Mouse (Mus musculus) MEL (cell line): ENCODE data around the gene Abcb1b. TPM values are rescaled to one million over a fixed set of nuclear protein-coding genes. Genes with fewer than 3 reads are reported as not detected.

Experiments used
- DNase-seq: peaks from one replicate; pipeline ENCODE4 v3.0.0; 2011; ENCODE audit warnings: low read depth, low spot score
- H3K27ac ChIP-seq: 2 replicates; pipeline ENCODE4 v1.5.1; 2012; ENCODE audit warnings: low read depth, mild to moderate bottlenecking, control low read depth, low read length, moderate library complexity; ENCODE audit not compliant: control insufficient read depth
- H3K27me3 ChIP-seq, 2 experiments: fragments of 150-350 bp in 1 of 2; sonication (generic) in 1 of 2; 2 replicates each; pipeline ENCODE4 v1.6.1; 2012; ENCODE audit warnings: low read length in 2 of 2, mild to moderate bottlenecking in 2 of 2, improper control_type of control experiment in 1 of 2, moderate library complexity in 1 of 2; ENCODE audit not compliant: insufficient read depth in 2 of 2, control insufficient read depth in 1 of 2
- H3K36me3 ChIP-seq, 2 experiments: 2 replicates each; pipeline ENCODE4 v1.6.1; 2012 to 2014; ENCODE audit warnings: low read length in 2 of 2, improper control_type of control experiment in 1 of 2, inconsistent platforms in 1 of 2, mild to moderate bottlenecking in 1 of 2; ENCODE audit not compliant: insufficient read depth in 2 of 2, control insufficient read depth in 1 of 2
- H3K4me1 ChIP-seq, 2 experiments: fragments of 150-350 bp in 1 of 2; sonication (generic) in 1 of 2; 2 replicates each; pipeline ENCODE4 v1.6.1; 2012; ENCODE audit warnings: low read length in 2 of 2, improper control_type of control experiment in 1 of 2, mild to moderate bottlenecking in 1 of 2; ENCODE audit not compliant: insufficient read depth in 2 of 2, control insufficient read depth in 1 of 2
- H3K4me3 ChIP-seq, 2 experiments: fragments of 150-350 bp in 1 of 2; sonication (generic) in 1 of 2; 2 replicates each; pipeline ENCODE4 v1.5.1; 2012; ENCODE audit warnings: low read depth in 2 of 2, low read length in 2 of 2, mild to moderate bottlenecking in 2 of 2, moderate library complexity in 2 of 2, control low read depth in 1 of 2, improper control_type of control experiment in 1 of 2; ENCODE audit not compliant: control insufficient read depth in 1 of 2, insufficient read depth in 1 of 2
- H3K79me2 ChIP-seq: 2 replicates; pipeline ENCODE4 v1.6.1; 2012; ENCODE audit warnings: mild to moderate bottlenecking, low read length, moderate library complexity; ENCODE audit not compliant: control insufficient read depth, poor library complexity, insufficient read depth
- H3K9ac ChIP-seq: 2 replicates; pipeline ENCODE4 v1.6.1; 2012; ENCODE audit warnings: low read depth, mild to moderate bottlenecking, control low read depth, low read length, moderate library complexity; ENCODE audit not compliant: control insufficient read depth, poor library complexity, severe bottlenecking
- H3K9me3 ChIP-seq: fragments of 150-350 bp; sonication (generic); replicated peaks from 2 replicates; pipeline ENCODE4 v1.6.1; 2012; ENCODE audit warnings: mild to moderate bottlenecking, low read length, improper control_type of control experiment, moderate library complexity; ENCODE audit not compliant: insufficient read depth
- CHD1 ChIP-seq: IDR thresholded peaks from 2 replicates; pipeline ENCODE4 v1.6.1; 2012; ENCODE audit warnings: low read depth, mild to moderate bottlenecking, inconsistent platforms, low read length, improper control_type of control experiment
- GATA1 ChIP-seq: IDR thresholded peaks from 2 replicates; pipeline ENCODE4 v1.6.1; 2011; ENCODE audit warnings: low read depth, low read length, improper control_type of control experiment
- MAZ ChIP-seq: IDR thresholded peaks from 2 replicates; pipeline ENCODE4 v1.6.1; 2012; ENCODE audit warnings: low read depth, mild to moderate bottlenecking, inconsistent platforms, low read length, improper control_type of control experiment
- MXI1 ChIP-seq: IDR thresholded peaks from 2 replicates; pipeline ENCODE4 v1.6.1; 2011; ENCODE audit warnings: mild to moderate bottlenecking, low read depth, low read length, improper control_type of control experiment
- NELFE ChIP-seq: IDR thresholded peaks from 2 replicates; pipeline ENCODE4 v1.6.1; 2011; ENCODE audit warnings: low read depth, low read length, improper control_type of control experiment
- SMC3 ChIP-seq: IDR thresholded peaks from 2 replicates; pipeline ENCODE4 v1.6.1; 2011; ENCODE audit warnings: low read depth, low read length, improper control_type of control experiment
- TAL1 ChIP-seq: IDR thresholded peaks from 2 replicates; pipeline ENCODE4 v1.6.1; 2012; ENCODE audit warnings: mild to moderate bottlenecking, inconsistent platforms, low read length, moderate library complexity, mixed read lengths
- TCF12 ChIP-seq: IDR thresholded peaks from 2 replicates; pipeline ENCODE4 v1.6.1; 2014; ENCODE audit warnings: low read depth, mild to moderate bottlenecking, inconsistent platforms, low read length, improper control_type of control experiment, moderate library complexity
- UBTF ChIP-seq: IDR thresholded peaks from 2 replicates; pipeline ENCODE4 v1.6.1; 2012; ENCODE audit warnings: low read depth, mild to moderate bottlenecking, inconsistent platforms, low read length, improper control_type of control experiment, moderate library complexity, borderline replicate concordance; ENCODE audit not compliant: insufficient read depth
- USF2 ChIP-seq, 2 experiments: IDR thresholded peaks; 2 replicates each; pipeline ENCODE4 v1.6.1; 2011 to 2012; ENCODE audit warnings: improper control_type of control experiment in 2 of 2, low read length in 2 of 2, borderline replicate concordance in 1 of 2, inconsistent platforms in 1 of 2, low read depth in 1 of 2, mild to moderate bottlenecking in 1 of 2; ENCODE audit not compliant: insufficient read depth in 1 of 2
- ZNF384 ChIP-seq: IDR thresholded peaks from 2 replicates; pipeline ENCODE4 v1.6.1; 2012; ENCODE audit warnings: low read depth, mild to moderate bottlenecking, inconsistent platforms, low read length, improper control_type of control experiment
- polyA plus RNA-seq, 2 experiments: library from polyadenylated mRNA; stranded (reverse) in 1 of 2; unstranded in 1 of 2; fragments of >175 nt in 1 of 2; fragments of >200 nt in 1 of 2; gene quantifications; 2 replicates each; pipeline versions ENCODE4 v1.2.1 to v1.2.4; 2012; ENCODE audit warnings: low replicate concordance in 2 of 2, low read depth in 1 of 2; ENCODE audit not compliant: insufficient read length in 2 of 2, insufficient read depth in 1 of 2, missing spikeins in 1 of 2
- total RNA-seq: library from RNA; depleted of rRNA; stranded (reverse); fragments of 300-350 nt; gene quantifications from 2 replicates; pipeline ENCODE4 v1.2.3, GENCODE M21; 2012; rRNA removed

Gene Abcb1b
- total and polyA plus RNA-seq, 3 experiments: not detected

DNA sequence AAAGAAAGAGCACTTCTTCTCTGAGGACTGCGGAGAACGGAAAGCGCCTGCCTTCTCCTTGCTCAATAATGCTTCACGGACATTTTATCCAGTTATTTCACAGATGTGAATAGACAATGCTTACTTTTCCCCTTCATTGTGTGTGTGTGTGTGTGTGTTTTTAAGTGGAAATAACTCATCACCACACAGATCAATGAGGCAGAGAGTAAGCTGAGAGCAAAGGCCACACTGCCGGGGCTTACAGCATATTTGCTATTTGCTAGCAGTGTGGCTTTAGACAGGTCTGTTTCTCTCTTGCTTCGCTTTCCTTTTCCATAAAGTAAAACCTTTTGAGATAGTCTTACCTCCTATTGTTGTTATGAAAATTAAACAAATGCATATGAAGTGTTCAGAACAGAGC, 106.6 kb downstream of the Abcb1b start:
- H3K79me2 ChIP-seq: peaks cover 1% of the 10 kb centered on the region; the same call in 1 of the 2 replicates
- TF ChIP-seq GATA1 (no peak), NELFE (no peak), ZNF384 (no peak), TCF12 (no peak), MAZ (no peak), USF2 (IDR thresholded peaks at IDR 0.05; ENCODE audit: borderline replicate concordance in 1 of 2, insufficient read depth in 1 of 2, low read depth in 1 of 2, low read length in 2 of 2) (no peak), TAL1 (no peak), SMC3 (no peak), MXI1 (no peak), CHD1 (no peak)
- H3K4me3 ChIP-seq: no peak overlapping the region
- no peaks in the 10 kb centered on the region for H3K27me3 ChIP-seq
- H3K36me3 ChIP-seq: peaks cover 11 to 74% of the 10 kb centered on the region in 2 experiments
- H3K9ac ChIP-seq: no peak overlapping the region
- no peak overlapping the region for H3K27ac ChIP-seq
- H3K4me1 ChIP-seq: no peaks in the 10 kb centered on the region
- H3K9me3 ChIP-seq: no peaks in the 10 kb centered on the region
- DNase-seq: no peak

DNA sequence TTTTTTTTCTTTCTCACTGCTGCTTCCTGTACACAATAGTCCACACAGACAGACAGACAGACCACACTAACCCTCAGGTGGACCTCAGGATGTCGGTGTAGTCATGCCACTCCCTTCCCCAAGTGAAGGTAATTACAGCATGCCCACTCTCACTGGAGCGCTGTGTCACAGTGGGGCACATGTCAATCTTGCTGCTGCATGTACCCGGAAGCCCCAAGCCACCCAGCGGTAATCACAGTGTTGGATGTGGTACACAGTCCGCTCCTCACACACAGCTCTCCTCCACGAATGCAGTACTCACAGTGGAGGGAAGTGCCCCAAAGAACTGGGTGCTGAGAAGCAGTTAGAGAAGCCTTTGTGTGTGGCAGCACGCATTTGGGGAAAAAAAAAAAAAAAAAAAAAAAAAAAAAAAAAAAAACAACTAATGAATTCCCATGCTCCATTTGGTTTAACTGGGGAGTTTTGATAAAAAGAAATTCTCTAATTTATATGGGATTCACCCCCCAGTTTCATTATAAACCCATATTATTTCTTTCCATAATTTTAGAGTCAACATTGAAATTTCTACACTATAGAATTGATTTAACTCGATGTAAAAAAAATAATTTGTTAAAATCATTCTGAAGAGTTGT, 113.7 kb downstream of the Abcb1b start:
- no peak overlapping the region for H3K4me3 ChIP-seq
- H3K27ac ChIP-seq: no peak overlapping the region
- no peaks in the 10 kb centered on the region for H3K9me3 ChIP-seq
- H3K4me1 ChIP-seq: peaks cover 1 to 8% of the 10 kb centered on the region in 2 experiments
- no peaks in the 10 kb centered on the region for H3K27me3 ChIP-seq
- no peak for DNase-seq
- H3K79me2 ChIP-seq: peaks cover 4% of the 10 kb centered on the region; the same call in 1 of the 2 replicates
- TF ChIP-seq ZNF384 (peak; percentile 65), UBTF (no peak)
- H3K9ac ChIP-seq: no peak overlapping the region
- peaks cover 17 to 53% of the 10 kb centered on the region in 2 experiments for H3K36me3 ChIP-seq

Other genes with a start within 250 kb of the Abcb1b start
- gene Rundc3b, start 175.2 kb upstream of the Abcb1b start, total RNA-seq: not detected in 2 replicates
- gene Rundc3b, start 175.2 kb upstream of the Abcb1b start, polyA plus RNA-seq: not detected
- gene Abcb1a, start 138.1 kb upstream of the Abcb1b start, total RNA-seq: not detected in 2 replicates
- gene Abcb1a, start 138.1 kb upstream of the Abcb1b start, polyA plus RNA-seq: not detected
- gene Abcb4, start 95.6 kb downstream of the Abcb1b start, total RNA-seq: 95.2 and 107 TPM in 2 replicates
- 10 to 100 TPM in 1 of 2 experiments, not detected in 1; 86.0 TPM for gene Abcb4, start 95.6 kb downstream of the Abcb1b start, polyA plus RNA-seq
- gene Crot, start 199.2 kb downstream of the Abcb1b start, total RNA-seq: 9.4 and 10.1 TPM in 2 replicates
- 100 to 1,000 TPM in 1 of 2 experiments, 1 to 10 TPM in 1; 9.8 to 148 TPM for gene Crot, start 199.2 kb downstream of the Abcb1b start, polyA plus RNA-seq